Mouse (Mus musculus): Measurements from ENCODE around the gene Arhgap1.

The Arhgap1 gene

DNA sequence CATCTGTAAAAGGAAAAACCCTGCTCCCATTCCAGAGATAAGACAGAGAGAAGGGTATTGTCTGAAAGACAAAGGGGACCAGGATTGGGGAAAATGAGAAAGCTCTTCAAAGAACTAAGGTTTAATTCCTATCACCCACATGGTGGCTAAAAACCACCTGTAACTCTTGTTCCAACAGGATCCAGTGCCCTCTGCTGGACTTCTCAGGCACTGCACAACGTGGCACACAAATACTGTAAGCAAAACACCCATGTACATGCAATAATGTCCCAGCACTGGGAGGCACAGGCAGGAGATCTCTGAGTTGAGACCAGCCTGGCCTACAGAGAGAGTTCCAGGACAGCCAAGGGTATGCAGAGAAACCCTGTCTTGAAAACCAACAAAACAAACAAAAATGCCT is 2.9 kb upstream of the Arhgap1 start:
- peak in 1 of 2 experiments; percentile 66 for DNase-seq (ENCODE audit: low spot score in 2 of 2)

DNA sequence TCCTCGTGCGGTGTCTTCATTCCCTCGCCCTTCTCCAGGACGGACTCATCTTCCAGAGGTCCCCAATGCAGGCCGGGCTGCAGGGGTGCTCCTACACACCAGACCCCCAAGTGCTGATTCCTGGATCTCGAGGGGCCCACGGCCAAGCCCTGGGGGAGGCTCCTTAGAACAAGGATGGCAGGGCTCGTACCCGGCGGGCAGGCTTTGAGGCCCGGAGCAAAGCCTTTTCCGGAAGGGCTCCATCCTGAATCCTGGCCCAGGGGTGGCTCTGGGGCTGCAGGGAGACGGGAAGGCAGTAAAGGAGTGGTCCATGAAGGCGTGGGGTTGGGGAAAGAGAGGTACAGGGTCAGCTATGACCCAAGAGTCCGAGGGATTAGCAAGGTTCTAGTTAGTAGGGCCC is 508 bp upstream of the Arhgap1 start:
- DNase-seq (ENCODE audit: low spot score in 2 of 2), result no peak

DNA sequence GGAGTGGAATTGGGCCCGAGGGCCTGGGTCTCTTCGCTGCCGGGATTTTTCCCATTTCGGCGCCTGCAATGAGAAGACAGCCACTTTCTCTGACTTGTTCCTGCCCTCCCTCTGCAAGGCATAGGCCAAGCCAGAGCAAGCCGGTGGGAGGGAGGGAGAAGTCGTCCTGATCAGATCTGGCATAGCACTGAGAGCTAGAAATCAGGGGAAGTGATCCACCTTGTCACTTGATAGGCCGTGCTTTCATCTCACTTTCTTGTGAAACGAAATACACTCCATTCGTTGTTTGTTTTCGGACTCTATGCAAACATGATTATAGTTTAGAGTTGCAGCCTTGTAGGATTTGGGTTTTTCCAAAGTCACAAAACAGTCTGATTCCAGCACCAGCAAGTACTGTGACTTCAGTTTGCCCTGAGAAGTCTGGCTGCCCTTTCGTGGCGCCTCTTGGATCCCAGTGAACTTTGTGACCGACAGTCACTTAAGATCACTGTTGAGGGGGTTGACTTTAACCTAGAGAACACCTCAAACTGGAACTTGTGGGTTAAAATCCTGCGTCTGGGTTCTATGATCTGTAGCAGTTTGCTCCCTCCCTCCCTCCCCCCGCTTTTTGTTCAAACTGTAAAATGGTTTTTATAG is 818 bp downstream of the Arhgap1 start:
- peak in 1 of 2 experiments; percentile 40 for DNase-seq (ENCODE audit: low spot score in 2 of 2)

DNA sequence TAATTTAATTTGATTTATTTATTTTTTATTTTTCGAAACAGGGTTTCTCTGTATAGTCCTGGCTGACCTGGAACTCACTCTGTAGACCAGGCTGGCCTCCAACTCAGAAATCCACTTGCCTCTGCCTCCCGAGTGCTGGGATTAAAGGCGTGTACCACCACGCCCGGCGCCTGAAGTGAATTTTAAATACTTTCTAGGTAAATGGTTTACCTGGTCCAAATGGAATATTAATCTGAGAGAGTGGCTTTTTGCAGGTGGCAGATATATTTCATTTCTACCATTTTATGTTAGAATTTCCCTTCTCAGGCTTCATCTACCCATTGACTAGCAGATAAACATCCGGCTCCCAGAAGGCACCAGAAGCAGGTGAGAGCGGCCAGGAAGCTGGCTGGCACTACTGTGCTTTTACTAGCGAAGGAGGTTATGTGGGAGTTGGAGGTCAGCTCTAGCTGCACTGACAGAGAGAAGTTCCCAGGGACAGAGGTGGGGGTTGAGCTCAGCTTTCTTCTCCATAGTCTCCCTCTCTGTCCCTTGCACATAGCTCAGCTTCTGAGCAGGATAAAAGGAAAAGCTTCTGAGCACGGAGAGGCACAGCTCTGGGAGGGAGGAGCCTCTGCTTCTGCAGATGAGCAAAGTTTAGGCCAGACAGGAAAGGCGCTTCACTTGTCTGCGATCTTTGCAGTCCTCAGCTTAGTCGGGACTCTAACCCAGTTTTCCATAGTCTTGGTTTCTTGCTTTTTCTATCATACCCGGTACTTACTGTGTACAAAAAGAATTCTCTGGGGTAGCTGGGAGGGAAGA is 2.0 kb downstream of the Arhgap1 start:
- DNase-seq (ENCODE audit: low spot score in 2 of 2), result no peak

DNA sequence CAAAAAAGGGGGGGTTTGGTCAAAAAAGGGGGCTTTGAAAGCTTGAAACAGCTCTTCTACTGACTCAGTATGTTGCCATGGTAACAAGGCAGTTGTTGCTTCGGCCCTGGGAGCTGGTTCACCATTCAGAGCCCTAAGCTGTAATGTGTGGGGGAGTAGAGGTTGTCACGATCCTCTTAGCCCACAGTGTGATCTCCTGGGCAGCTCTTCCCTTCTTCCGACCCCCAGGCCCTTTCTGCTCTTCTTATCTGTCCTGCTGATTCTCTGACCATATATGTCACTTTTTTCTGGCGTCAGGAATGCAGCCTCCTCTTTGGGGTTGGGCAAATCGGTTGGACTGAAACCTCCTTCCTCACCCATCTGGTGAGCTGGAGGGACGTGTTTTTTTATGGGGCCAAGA is 3.2 kb downstream of the Arhgap1 start:
- peak; percentile 39 to 43 for DNase-seq (ENCODE audit: low spot score in 2 of 2)

DNA sequence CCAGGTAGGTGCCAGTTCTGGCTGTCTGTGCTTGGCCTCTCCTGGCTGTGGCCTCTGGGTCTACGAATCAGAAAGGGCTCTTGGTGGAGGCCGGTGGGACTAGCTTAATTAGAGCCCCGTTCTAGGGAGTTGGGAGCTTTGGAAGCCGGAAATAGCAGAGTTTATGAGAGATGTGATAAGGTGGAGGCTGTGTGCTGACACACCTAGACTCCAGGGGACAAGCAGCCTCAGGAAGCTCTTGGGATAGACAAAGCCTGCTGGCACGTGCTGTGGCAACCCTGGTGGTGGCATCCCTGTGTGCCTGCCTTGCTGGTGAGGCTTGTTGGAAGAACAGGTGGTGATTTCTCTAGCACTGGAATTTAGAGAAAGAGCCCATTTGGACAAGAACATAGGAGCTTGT is 5.7 kb downstream of the Arhgap1 start:
- DNase-seq (ENCODE audit: low spot score in 2 of 2), result no peak

DNA sequence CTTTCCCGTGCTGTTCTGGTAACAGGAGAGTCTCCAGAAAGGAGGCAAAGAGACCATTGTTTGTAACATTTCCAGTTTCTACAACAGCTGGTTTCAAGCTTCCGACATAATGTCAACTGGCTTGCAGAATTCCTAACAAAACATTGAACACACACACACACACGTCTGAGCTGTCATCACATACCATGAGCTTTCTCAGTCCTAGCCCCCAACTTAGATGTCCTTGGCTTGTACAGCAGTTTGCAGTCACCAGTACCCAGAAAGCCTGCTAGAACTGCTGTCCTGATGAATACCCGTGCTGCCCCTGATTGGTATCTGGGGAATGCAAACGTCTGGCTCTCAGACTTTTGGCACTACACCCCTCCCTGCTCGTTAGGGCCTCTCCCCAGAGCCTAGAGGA is 6.2 kb downstream of the Arhgap1 start:
- no peak for DNase-seq (ENCODE audit: low spot score in 2 of 2)

DNA sequence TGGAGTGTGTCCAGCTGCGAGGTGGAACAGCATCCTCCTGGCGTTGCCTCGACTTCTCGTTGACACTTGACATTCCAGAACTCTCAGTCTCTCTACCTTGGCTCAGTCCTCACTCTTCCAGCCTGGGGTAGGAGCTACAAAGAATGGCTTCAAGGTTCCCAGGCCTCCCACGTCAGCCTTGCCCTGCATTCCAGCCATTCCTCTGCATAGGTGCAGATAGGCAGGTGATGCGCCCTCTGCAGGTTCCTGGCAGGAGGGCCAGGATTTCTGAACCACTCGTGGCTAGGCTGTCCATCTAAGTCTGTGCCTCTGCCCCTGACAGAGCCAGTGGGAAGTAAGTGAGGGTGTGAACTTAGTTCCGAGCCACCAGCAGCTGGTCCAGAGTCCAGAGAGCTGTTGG is 7.1 kb downstream of the Arhgap1 start:
- DNase-seq (ENCODE audit: low spot score in 2 of 2), result no peak

DNA sequence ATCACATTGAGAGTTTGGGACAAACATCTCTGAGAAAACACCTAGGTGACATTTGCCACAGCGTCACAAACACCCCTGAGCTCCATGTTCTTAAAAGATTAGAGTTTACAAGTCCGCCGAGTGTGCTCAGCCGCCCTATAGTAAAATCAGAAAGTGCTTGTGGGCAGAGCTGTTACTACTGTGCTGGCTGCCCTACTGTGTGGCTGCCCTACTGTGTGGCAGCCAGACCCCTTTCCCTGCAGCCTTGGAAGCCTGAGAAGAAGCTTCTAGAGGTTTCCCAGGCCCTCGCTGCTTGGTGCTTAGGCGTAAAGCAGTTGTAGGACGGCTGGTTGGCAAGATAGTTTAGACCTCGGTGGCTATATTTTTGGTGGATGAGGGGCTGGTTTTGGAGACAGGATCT is 10.0 kb downstream of the Arhgap1 start:
- no peak for DNase-seq (ENCODE audit: low spot score in 2 of 2)

DNA sequence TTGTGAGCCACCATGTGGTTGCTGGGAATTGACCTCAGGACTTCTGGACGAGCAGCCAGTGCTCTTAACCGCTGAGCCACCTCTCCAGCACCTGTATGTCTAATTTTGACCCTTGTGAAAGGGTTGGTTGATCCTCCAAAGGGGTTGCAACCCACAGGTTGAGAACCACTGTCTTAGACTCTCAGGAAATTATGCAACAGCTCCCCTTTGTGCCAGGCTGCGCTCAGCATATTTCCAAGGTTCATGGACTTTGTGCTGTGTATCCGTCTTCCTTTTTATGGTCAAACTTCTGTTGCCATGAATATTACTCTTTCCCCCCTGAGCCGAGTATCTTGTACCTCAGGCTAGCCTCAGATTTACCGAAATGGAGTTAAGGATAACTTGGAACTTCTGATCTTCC is 11.3 kb downstream of the Arhgap1 start:
- DNase-seq (ENCODE audit: low spot score in 2 of 2), result no peak

DNA sequence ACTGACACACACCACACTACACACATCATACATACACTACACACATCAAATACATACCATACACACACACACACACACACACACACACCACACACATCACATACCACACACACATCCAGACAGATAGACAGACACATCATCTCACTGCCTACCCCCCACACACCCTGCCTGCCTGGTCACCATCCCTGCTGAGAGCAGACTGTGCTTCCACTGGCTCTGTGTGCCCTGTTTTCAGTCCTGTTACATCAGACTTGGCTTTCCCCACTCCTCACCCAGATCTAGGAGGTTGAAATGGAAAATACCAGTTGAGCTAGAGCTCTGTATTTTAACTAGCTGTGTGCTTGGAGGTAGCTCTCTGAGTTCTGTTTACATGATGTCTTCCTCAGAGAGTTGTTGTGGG is 15.1 kb downstream of the Arhgap1 start:
- no peak for DNase-seq (ENCODE audit: low spot score in 2 of 2)

DNA sequence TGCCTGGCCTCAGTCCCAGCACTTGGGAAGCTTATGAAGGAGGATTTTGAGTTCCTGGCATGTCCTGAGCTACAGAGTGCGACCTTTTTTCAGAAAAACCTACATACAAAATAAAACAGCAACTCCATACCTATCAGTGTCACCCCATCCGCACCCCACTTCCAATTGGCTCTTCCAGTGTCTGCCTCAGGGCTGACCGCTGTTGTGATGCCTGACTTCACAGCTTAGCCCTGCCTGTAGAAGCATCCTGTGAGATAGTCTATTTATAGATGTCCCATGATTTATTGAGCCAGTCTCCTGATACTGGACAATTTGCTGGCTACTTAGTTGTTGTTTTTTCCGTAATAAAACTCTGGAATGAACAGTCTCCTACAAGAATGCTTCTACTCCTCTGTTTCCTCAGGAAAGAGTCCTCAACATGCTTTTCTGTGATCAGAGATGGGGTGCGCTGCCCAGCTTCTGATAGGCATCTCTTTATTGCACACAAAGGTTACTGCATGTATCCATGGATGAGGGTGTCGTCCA is 16.8 kb downstream of the Arhgap1 start:
- no peak for DNase-seq (ENCODE audit: low spot score in 2 of 2)

DNA sequence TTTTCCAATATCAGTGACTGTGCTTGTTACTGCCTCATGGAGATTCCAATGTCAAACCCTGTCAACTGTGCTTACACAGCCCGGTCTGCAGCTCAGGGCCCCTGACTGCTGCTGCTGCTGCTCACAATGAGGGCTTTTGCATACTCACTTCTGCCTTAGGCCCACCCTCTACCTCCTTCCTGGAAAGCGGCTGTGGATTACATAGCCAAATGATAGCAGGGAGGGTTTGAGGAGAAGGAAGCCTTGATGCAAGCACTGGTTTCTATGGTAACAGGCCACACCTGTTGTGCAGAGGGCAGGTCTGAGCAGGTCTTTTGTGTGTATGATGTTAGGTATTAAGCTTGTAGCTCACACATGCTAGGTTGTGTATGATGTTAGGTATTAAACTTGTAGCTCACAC is 18.1 kb downstream of the Arhgap1 start:
- no peak for DNase-seq (ENCODE audit: low spot score in 2 of 2)

DNA sequence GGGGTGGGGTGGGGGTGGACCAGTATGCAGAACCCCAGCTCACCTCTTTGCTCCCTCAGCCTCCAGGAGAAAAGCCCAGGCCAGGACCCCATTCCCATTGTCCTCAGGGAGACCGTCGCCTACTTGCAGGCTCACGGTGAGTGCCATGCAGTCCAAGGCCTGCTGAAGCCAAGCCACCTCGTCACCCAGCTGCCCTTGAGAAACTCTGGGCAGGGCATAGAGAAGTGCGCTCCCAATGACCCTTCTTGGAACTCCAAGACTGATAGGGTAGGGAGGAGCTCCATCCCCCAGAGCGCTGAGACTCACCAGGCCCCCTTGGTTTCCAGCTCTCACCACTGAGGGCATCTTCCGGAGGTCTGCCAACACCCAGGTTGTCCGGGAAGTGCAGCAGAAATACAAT is 19.7 kb downstream of the Arhgap1 start:
- no peak for DNase-seq (ENCODE audit: low spot score in 2 of 2)

DNA sequence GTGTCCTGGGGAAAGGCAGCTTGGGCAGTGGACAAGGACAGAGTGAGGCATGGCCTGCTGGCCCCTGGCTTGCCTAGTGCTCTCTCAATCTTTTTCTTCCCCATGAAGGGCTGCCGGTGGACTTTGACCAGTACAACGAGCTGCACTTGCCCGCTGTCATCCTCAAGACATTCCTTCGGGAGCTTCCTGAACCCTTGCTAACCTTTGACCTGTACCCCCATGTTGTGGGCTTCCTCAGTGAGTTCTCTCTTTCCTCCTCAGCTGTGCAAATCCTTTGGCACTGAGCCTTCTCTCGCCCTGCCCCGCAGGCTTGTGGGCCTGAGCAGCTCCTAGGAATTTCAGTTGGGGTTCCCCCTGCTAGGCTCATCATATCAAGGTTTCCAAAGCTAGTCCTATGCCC is 20.4 kb downstream of the Arhgap1 start:
- no peak for DNase-seq (ENCODE audit: low spot score in 2 of 2)

DNA sequence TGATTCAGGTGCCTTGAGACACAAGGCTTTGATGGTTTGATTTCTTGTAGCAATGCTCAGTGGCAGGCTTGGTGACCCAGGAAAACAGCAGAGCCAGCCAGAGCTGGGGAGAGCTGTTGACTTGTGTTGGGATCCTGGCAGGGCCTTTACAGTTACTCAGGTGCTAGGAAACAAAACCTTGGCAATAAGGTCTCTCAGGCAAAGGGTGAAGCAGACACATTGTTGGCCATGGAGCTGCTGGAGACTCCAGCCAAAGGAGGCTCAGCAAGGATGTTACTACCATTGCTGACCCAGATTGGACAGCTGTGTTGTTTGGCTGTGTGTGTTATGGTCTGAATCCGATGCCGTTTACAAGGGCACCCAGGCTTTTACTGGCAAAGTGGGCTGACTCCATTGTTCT is 23.9 kb downstream of the Arhgap1 start:
- DNase-seq (ENCODE audit: low spot score in 2 of 2), result no peak

DNA sequence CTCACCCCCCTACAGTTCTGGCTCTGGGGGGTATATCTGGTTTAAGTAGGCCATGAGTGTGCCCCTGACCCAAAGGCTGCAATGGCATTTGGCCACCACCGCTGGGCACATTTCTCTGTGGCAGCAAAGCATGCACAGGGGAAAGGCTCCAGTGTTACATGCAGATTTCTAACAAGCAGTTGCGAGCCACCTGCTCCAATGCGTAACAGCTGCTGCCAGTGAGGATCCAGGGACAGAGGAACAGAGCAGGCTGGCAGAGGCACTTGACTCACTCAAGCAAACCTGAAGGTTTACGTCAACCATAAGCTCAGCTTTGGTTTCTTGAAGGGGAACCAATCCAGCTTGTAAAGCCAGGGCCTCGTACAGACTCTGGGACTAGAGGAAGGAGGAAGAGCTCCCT is 25.2 kb downstream of the Arhgap1 start:
- peak; percentile 36 to 58 for DNase-seq (ENCODE audit: low spot score in 2 of 2)

DNA sequence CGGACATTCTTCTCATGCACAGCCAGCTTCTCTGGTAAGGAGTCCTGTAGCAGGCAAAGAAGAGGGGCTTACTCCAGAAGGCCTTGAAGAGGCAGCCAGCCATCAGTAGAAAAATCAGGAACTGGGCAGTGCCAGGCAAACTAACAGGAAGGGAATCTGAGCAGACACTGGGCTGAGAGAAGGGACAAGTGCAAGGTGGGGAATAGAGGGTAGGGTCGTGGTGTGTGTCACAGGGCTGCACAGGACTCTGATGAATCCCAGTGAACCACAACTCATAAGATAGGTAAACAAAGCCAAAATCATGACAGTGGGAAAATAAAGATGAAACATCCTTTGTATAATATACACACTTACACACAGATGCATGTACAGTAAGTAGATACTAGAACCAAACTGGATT is 26.8 kb downstream of the Arhgap1 start:
- DNase-seq (ENCODE audit: low spot score in 2 of 2), result no peak

DNA sequence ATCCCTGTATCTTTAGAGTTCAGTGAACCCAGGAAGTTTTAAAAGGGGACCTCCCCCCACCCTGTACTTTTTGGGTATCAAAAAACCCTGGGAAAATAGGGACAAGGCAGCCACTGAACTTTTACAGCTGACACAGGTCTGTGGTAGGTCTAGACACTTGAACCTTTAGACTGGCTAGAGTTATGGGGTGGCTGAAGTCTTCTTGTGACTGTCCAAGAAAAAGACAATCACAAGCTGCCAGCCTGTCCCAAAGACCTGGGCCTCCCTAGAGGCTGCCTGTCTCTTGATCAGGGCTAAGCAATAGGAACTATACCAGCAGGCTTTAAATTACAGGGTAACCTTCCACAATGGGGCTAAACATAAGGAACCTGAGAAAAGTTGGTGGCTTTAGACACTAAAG is 27.3 kb downstream of the Arhgap1 start:
- DNase-seq (ENCODE audit: low spot score in 2 of 2), result no peak

DNA sequence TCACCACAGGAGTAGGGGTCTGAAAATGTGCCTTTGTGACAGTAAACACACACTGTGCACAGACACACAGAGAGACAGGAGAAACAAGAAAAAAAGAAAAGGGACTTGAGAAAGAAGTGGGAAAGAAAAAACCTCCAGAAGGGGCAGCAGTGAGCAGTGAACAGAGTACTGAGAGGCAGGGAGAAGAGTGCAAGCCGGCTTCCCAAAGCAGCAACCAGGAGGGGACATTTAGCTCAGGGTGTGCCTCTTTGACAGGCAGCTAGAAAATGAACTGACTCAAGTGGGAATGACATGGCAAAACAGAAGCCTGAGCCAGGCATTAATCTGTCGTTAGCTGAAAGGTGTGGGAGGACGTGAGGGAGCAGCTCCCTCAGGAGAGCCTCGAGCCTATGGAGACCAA is 33.2 kb downstream of the Arhgap1 start:
- DNase-seq (ENCODE audit: low spot score in 2 of 2), result peak; percentile 49 to 71

DNA sequence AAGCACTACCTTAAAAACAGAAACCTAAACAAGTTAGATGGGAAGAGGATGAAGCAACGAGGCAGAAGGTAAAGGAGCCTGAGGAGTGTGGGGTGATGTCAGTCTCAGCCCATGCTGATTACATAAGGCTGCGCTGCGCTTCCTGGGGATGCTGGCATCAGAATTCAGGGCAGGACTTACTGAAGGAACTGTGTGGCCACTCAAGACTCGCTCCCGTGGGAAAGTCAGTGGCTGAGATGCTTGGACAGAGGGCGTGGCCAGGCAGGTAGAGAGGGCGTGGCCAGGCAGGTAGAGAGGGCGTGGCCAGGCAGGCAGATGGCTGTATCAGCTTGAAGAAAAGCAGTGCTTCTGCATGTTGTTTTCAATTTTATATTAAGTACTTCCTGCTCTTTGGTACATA is 34.3 kb downstream of the Arhgap1 start:
- no peak for DNase-seq (ENCODE audit: low spot score in 2 of 2)

DNA sequence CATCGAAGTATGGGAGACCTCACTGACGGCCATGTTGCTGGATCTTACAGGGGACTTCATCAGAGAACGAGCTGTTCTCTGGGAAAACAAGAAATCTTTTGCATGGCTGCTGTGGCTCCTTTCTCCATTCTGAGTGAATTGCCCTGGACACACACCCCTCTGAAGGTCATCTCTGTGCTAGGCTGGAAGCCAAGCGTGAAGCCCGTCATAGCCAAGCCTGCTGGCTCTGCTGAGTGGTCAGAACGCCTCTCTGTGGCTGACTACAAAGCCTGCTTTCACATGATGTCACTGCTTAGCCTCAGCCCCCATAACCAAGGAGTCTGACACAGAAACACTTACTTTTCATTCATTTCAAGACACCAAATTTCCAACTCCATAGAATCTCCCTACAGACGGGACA is 39.8 kb downstream of the Arhgap1 start:
- DNase-seq (ENCODE audit: low spot score in 2 of 2), result peak in 1 of 2 experiments; percentile 44

DNA sequence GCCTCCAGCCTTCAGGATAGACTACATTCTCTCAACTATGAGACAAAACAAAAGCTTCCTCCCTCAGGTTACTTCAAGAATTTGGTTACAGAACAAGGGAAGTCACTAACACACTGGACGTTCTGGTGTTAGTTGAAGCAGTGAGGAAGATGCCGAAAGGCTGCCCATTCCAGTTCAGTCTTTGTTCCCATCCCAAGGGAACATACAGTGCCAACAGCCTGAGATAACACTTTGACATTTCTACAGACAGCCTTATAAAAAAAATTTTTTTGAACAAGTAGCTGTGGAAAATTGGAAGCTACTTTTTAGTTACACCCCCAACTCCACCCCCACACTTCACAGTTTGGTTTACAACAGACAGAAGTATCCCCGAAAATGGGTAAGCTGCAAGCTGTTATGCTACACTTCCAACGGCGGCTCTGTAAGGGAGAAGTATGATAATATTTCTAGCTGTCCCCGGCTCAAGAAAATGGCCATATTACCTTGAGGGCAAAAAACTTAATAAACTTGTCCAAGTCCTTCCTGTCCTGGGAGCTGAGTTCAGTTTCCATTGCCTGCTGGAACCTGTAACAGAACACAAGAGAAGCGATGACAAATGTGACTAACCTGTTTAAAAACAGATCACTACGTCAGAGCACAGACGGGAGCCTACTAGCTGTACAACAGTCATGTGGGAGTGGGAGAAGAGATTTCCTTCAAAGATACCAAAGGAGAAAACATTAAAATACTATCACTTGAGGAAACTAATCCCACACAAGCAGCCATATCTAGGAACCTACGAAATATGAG is 46.0 kb downstream of the Arhgap1 start:
- peak; percentile 34 to 55 for DNase-seq (ENCODE audit: low spot score in 2 of 2)

Measured in frontal cortex, postnatal 36 days (tissue).